Mouse (Mus musculus) frontal cortex, adult (tissue): ENCODE measurements around the gene Csnk1e.

Experiments
- ATAC-seq: cut with Nextera tagmentation; 2 replicates; pipeline ENCODE4 v1.9.2; 2017; ENCODE audit warnings: mild to moderate bottlenecking, moderate library complexity, mixed read lengths; ENCODE audit not compliant: low TSS enrichment

Gene Csnk1e

DNA sequence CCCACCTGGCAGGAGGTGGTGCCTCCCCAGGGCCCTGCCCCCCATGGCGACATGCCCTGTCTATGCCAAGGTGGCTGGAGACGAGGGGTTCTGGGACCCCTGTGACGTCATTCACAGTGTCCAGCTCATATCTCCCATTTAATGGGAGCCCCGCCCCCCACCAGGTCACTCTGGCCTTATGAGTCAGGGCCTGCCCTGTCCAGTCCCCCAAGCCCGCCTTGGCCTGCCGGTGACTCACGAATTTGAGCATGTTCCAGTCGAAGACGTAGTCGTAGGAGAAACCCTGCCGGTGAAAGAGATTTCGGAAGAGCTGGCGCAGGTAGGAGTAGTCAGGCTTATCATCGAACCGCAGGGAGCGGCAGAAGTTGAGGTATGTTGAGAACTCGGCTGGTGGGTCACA lies 30.8 kb downstream of the Csnk1e start:
- ATAC-seq, result no peak

DNA sequence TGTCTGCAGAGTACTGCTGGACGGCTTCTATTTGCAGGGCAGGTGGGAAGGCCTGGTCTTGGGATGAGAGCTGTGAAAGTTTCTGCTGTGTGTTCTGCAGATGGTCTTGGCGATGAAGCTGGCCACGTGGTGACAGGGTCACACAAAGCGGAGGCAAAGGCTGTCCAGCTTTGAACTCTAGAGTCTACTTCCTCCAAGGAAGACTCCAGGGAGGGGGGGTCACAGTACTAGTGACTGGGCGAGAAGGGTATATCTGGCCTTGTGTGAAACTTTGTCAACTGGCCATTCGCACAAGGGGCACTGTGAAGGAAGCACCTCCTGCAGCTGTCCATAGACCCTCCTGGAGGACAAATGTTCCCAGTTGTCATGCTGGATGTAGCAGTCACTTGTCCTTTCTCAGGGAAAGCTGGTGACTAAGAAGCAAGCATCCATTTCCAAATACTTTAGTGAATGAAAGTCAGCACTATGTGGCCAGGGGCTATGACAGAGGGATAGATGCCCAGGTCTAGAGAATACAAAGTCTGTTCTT lies 32.6 kb downstream of the Csnk1e start:
- no peak for ATAC-seq

DNA sequence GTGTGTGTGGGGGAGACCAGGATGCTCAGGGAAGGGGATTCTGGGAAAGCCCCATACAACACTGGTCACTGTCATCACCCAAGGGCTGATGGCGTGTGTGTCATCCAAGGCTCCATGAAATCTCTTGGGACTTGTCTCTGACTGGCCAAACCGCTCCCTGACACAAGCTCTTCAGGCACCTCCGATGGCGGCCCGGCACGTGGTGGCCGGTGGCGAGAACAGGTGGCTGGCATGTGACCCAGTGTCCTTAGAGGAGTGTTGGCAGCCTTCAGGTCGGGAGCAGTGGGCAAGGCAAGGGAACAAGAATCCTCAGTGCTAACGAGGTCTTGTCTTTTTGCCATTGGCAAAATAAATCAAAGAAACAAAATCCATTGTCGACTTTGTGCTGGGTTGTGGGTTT lies 36.7 kb downstream of the Csnk1e start:
- no peak for ATAC-seq

DNA sequence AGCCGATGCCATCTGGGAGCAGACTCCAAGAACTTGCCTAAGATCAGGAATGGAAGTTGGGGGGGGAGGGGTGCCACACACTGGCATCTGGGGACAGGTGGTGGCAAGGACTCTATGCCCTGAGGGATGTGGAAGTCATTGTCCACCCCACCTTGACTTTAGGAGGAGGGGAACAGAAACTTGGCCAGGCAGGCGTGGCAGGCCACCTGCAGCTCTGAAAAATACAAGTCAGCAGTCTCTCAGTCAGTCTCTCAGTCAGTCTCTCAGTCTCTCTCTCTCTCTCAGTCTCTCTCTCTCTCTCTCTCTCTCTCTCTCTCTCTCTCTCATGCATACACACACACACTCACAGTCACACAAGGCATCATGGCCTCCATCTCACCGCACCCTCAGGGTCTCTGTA lies 37.1 kb downstream of the Csnk1e start:
- no peak for ATAC-seq

DNA sequence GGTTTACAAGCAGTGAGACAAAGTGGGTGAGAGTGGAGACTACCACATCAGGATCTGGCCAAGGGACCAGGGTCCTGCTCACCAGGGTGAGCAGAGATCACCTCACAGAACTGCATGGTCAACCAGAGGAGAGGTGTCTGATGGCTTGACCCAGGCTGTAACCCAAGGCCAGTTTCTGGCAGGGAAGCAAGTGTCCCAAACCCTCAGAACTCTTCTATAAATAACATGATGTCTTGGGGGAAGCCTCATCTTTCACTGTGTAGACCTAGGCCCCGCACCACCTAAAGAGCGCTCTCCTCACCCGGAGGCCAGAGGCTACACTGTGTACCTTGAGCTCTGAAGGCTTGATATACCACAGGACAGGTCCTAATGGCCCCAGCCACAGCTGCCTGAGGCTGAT lies 38.0 kb downstream of the Csnk1e start:
- no peak for ATAC-seq

DNA sequence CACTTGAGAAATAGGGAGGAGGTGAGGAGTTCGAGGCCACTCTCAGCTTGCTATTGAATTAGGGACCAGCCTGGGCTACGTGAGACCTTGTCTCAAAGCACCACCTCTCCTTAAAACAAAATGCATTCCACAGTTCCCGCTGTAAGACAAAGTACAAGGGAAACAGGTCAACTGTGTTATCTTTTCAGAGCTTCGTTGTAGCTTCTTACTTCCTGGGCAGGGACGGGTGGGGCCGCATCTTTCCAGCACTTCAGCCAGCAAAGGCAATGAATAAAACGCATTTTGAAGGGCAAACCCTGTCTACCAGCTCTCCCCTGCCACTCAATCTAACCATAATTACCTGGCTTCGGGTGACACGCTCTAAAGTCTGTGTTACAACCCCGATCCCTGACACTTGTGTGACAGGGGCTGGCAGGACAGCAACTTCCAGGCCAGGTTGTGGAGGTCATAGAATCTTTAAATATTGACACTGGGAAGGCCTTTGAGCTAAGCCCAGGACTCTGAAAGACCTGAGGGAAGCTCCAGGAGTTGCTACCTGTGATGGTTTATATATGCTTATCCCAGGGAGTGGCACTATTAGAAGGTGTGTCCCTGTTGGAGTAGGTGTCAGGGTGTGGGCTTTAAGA lies 38.8 kb downstream of the Csnk1e start:
- no peak for ATAC-seq

DNA sequence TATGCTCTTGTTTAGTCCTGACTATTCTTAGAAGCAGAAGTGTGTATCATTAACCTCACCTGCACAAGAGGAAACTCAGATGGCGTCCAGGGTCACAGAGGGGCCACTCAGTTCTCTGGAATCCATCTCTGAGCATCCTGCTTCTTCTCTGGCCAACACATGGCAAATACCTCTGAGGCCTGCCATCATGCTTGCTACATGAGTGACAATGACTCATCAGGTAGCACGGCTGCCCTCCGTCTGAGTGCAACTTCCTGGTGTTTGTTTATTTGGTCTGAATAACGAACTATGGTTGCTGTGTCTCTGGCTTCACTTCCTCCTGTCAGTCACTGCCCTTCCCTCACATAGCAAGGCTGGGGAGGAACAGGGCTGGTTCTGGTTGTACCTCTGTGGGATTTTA lies 40.9 kb downstream of the Csnk1e start:
- no peak for ATAC-seq

DNA sequence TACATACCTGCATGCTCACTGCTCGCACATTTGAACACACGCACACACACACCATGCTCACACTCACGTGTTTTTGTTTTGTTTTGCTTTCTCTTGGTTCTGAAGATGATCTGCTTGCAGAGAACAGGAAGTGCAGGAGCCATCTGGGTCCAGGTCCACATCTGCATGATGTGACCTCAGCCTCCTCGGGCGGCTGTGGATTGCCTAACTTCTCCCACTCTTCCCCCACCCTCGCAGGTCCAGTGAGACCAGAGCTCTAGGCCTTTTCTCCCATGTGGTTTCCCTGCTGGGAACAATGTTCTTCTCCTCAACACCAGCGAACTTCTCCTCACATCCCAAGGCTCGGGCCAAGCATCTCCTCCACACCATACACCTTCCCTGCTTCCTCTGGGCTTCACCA lies 41.6 kb downstream of the Csnk1e start:
- no peak for ATAC-seq

DNA sequence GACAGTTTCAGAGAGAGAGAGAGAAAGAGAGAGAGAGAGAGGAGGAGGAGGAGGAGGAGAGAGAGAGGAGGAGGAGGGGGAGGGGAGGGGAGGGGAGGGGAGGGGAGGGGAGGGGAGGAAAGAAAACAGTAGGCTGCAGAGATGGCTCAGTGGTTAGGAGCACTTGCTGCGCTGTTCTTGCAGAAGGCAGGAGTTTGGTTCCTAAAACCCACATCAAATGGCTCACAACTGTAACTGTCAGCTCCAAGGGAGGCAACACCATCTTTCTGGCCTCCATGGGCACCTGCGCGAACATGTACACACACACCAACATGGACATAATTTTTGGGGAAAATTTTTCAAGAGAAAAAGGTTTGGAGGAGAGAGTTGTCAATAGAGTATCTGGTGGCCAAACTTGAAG lies 42.2 kb downstream of the Csnk1e start:
- ATAC-seq, result no peak

DNA sequence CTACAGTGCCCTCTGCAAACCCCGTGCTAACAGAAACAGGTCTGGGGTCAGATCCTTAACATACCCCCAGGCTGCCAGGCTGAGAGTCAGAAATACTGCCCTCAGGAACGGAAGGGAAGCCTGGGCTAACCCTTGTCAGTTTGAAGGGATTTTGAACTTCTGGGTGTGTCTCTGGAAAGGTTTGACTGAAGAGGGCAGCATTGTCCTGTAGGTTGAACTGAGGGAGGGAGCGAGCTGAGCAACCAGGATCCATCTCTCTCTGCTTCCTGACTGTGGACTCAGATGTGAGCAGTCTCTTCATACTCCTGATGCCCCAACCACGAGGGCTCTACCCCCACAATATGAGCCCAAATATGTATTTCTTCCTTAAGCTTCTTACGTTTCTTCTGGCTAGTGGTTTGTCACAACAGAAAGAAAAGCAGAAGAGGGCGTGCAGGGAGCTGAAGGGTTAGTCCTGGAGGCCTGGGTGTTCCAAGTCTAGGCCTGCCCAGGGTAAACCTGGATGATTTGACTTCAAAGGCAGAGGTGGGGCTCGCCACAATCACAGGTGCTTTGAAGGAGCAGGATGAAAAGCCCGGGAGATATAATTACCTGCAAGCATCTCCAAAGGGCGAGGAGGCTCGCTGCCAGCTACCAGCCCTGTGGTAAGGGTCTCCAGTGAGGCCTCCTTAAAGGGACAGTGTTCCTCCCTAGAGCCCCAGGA lies 43.9 kb downstream of the Csnk1e start:
- ATAC-seq, result no peak

DNA sequence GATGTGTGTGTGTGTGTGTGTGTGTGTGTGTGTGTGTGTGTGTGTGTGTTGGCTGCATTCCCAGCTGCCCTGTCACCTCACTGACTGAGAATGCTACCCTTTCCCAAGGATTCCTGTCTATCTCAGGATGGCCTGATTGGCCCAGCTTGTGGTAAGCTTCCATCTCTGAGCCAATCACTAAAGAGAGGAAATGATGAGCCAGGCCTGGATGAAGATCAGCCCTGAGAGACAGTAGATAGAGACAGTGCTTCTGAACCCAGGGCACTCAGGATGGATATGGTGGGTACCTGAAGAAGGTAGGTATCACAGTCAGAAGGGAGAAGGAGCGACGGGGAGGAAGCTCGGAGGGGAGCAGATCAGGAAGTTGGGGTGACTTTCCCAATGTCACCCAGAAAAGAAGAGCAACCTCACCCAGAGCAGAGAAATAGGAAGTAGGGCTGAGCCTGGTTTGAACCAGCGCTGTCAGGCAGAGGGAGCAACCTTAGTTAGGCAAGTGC lies 46.2 kb downstream of the Csnk1e start:
- ATAC-seq, result no peak

DNA sequence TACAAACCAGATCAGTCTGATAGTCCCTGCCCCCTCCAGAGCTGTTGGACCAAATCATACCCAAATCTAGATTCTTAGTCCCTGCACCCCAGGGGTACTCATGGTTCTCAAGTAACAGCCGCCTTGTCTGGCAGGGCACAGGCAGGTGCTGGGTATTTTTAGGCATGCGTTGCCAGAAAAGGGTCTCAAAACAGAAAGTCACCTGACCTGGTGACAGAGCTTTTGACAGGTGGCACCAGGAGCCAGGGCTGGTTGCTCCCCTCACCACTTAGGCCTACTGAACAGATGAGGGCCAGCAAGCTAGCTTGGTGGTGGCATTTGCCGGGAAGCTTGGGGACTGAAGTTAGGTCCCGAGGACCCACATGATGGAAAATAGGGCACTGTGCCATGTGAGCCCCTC lies 48.8 kb downstream of the Csnk1e start:
- ATAC-seq, result no peak

DNA sequence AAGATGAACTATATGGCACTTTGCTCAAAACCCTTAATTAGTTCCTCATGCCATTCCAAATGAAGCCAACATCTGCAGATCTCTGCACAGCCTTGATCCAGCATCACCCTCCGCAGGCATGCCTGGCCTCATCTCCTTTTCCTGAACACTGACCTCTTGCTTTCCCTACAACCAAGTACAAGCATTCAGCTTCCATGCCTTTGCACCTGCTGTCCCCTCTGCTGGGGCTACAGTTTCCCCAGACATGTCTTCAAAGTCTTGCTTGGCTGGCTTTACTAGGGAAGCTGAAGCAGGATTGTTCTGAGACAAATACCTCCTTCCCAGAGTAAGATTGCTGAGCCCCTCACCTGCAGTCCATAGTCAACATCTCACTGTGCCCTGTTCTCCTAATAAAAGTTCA lies 51.1 kb downstream of the Csnk1e start:
- ATAC-seq, result no peak

DNA sequence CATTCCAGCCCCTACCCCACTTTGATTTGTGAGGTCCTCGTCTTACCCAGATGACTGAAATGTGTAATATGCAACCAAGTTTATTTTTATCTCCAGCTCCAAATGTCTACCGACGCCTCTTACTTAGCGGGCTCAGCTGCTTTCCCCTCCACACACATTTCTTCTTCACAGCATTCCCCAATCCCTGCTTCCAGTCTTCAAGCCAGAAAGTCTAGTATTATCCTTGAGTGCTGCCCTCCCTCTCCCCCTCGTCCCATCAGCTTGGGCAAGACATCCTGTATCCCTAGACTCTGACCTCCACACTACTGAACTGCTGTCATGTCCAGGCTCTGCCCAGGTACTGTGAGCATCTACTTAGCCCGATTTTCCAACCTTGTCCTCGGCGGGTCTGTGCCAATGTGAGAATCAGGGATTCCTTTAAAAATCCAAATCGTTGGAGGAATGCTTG lies 51.6 kb downstream of the Csnk1e start:
- ATAC-seq, result no peak; the same call in none of the 2 replicates

DNA sequence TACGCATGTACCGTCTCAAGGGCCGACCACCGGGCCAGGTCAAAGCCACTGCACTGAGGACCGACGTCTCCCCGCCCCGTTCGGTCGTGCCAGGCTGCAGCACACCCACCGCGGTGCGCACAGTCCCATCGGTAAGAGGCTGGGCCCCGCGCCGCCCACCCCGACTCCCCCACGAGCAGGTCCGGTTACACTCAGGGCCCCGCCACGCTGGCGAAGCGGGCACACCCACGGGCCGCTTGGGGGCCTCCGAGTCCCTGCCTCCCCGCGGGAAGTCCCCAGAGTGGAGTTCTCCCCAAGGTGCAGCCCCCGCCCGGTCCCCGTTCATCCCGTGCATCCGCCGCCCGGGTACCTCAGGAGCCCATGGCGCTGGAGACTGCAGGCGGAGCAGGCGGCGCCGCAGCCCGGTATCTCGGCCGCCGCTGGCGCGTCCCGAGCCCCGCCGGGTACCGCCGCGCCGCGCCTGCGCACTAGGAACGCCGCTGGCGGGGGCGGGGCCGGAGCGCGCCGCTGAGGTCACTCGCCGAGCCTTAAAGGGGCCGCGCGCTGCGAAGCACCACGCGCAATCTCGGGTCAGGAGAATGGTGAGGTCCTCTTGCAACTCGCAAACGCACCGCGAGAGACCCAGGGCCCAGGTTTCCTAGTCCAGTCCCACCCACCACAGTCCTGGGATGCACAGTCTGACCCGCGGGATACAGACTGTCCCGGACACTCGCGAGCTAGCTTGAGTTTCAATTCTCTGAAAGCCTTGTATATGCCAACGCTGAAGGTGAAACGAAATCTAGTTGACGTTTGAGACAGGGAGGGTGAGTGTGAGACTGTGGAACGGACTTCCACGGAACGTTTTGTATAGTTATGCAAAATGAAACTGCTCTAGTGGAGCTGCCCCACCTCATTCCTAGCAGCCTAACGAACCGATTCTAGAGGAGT lies 52.3 kb downstream of the Csnk1e start, which contains the start of gene Tmem184b:
Tmem184b (minus strand) TSS at position 734 of the 927 bp plus-strand sequence.
- ATAC-seq, result peak; percentile 75

DNA sequence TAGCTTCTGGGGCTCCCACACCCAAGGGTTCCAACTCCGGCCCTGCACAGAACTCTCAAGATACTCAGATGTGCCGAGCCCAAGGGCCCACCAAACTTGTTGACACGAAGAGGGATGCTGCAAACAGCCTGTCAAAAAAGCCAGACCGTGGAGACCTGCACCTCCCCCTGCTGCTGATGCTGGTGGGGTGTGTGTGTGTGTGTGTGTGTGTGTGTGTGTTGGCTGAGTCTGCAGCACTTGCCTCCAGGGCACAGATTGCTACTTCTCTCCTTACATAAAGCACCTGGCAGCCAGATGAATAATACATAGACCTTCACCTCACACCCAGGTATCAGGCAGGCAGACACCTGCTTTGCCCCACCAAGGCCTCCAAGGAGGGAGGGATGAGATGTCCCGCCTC lies 53.2 kb downstream of the Csnk1e start:
- ATAC-seq, result no peak

DNA sequence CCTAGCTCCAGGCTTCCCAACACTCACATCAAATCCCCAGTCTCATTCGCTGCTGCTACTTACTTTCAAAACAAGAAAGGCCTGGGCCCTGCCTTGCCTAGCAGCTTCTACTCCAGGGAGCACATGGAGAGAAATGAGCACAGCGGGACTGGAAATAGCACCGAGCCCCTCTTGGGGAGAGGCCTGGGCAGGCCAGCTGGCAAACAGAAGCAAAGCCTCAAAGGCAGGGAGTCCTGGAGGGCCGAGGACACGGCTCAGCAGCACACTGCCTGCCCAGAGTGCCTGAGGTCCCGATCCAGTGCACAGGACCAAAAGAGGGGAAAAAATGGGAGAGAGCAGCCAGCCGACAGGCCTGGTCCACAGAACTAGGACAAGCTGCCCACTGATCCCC lies 54.4 kb downstream of the Csnk1e start:
- ATAC-seq, result no peak

DNA sequence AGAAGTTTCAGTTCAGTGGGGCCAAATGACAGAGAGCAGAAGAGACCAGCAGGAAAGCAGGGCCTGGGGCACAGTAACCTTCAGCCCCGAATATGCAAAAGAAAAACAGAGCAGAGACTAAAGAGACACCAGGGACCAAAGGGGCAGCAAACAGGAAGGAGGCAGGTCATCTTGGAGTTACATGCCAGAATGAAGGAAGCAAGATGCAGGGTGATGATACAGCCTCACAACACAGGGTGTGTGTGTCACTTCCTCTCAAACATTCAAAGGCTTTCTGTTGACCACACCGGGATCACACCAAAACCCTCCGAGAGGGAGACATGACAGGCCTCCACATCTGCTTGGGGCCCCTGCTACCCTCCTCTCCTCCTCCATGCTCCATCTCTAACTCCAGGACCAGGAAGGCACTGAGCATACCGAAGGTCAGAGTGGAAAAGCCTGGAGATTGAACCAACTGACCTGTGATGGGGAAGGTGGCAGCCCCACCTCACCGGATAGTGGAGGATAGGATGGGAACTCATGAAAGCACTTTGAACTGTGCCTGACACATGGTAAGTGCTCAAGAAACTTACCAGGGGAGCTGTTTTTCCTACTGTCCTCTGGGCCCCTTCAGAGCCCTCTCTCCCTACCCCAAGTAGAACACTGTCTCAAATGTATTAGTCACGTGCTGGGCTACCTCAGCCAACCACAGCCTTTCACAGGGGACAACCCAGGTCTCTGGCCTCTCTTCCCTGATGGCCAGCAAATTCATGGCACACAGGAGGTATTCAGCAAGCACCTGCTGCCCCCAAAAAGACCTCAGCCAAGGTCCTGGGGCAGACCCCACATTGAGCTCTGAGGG lies 55.0 kb downstream of the Csnk1e start:
- no peak for ATAC-seq

DNA sequence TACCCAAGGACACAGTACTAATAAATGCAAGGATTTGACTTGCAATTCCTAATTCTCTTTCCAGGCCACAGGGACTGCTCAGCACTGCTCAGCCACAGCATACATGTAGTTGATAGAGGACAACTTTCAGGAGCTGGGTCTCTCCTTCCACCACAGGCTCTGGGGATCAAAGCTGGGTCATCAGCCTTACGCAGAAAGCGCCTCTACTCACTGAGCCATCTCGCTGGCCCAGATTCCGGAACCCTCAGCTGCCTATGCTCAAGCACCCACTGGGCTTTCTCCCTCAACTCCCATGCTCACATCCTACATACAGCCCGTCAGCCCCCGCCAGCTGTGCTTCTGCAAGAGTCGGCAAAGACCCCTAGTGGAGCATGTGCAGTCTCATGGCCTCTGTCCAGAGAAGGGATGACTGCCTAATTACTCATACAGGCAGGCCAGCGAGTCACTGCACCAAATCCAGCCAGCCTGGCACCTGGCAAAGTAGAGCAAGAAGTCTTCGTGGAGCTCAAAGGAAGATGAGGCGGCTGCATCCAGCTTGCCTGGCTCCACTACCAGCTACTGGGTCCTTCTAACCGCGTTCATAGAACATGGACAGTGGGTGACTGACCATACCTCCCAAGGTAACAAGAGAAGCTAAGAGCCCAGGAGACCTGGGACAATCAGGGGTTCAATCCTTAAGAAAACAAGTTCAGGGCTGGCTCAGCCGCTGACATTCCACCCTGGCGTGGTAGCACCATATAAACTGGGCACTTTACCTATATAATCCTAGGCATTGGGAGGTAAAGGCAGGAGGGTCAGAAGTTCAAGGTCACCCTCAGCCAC lies 55.9 kb downstream of the Csnk1e start:
- ATAC-seq, result no peak

DNA sequence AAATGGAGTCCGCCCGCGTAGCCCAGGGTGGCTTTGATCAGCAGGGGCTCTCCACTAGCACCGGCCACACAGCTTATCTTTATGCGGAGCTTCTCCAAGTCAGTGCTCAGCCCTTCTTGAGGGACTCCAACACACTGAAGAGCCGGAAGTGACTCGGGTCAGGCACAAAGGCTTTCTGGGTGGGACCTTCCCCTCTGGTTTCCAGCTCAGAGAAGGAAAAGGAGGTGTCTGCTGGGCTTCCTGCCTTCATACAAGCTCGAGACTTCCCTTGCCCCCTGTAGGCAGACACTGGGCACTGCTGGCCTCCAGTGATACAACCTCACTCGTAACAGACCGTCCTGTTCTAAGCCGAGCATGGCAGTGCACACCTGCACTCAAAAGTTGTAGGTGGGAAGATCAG lies 58.6 kb downstream of the Csnk1e start:
- no peak for ATAC-seq
